Mouse (Mus musculus): ENCODE results near the gene Slit1. TPM values are rescaled to one million over a fixed set of nuclear protein-coding genes. Genes with fewer than 3 reads are reported as not detected.

The Slit1 gene
- total RNA-seq, 2 experiments from 2014 or later, result 0.05 to 0.40 TPM

- no peak for DNase-seq
- intact Hi-C loops (cut with DNase I), result no loop called here
These were observed 18.0 kb downstream of the Slit1 start for GRCm38 (mm10) chr19:41725491-41725890.

DNA sequence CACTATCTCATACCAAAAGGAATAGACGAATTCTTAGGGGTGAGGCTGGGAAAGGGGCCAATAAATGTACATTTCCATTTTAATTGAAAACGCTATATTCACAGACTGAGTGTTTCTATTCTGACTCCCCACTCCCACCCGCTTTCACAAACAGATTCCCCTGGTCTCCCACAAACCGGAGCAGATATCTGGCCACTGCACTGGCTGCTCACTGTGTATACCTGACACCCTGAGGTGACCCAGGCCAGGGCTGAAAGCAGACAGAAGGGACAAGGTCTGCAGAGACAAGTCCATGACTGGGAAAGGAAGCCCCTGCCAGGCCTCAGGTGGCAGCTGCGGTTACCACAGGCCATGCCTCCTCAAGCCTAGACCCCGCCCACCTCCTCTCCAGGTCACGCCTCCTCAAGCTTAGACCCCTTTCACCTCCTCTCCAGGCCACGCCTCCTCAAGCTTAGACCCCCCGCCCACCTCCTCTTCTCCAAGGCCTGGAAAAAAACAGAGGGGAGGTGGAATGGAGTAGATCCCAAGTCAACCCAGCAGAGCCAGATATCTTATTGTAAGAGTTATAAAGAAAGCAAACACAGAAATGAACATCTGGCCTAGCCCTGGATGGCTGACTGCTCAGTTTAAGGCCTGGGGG is 18.5 kb downstream of the Slit1 start:
- no peak for DNase-seq
- intact Hi-C loops (cut with DNase I), result no loop called here

GRCm38 (mm10) chr19:41723337-41723736 is 20.1 kb downstream of the Slit1 start:
- DNase-seq, result no peak
- intact Hi-C loops (cut with DNase I), result no loop called here

DNA sequence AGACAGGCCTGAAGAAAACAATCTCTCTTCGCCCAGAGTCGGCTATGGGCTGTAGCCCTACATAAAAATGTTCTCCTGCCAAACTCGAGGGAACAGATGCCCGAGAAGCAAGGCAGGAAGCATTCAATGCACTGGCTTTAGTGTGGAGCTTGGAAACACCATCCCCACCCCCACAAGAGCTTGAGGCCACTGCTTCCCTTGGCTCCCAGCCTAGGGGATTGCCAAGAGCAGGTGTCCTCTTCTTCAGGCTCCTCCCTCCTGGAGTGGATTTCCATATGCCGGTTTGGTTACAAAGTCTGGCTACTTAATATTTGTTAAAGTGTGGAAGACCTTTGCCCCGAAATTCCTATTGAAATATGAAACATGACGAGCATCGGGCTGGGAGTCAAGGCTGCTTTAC is 24.0 kb downstream of the Slit1 start:
- DNase-seq, result no peak
- intact Hi-C loops (cut with DNase I), result no loop called here

GRCm38 (mm10) chr19:41716233-41717218 is 26.9 kb downstream of the Slit1 start:
- DNase-seq, result peak; percentile 15 to 24
- intact Hi-C loops (cut with DNase I), result no loop called here

DNA sequence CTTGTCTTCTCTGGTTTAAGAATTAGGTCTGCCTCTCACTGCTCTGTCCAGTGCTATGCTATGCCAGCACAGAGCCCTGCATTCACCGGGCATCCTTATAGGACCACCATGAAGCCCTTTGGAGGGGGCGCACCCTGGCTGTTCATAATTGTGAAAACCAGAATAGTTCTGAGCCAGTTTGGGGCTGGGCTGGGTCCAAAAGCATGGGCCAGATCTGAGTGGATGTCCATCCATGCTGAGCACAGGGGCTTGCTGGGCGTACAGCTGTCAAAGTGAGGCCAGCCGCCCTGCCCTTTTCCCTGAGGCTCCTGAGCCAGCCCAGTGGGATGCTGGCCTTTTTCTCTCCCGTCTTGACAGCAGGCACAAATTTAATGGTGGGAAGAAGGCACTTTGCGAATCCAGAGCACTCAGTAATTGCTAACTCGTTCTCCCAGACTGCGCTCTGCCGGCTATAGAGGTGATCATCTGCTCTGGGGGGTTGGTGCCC is 29.0 kb downstream of the Slit1 start:
- intact Hi-C loops (cut with DNase I), result no loop called here
- no peak for DNase-seq

- no peak for DNase-seq
- intact Hi-C loops (cut with DNase I), result no loop called here
These were observed 30.6 kb downstream of the Slit1 start for GRCm38 (mm10) chr19:41712829-41713228.

DNA sequence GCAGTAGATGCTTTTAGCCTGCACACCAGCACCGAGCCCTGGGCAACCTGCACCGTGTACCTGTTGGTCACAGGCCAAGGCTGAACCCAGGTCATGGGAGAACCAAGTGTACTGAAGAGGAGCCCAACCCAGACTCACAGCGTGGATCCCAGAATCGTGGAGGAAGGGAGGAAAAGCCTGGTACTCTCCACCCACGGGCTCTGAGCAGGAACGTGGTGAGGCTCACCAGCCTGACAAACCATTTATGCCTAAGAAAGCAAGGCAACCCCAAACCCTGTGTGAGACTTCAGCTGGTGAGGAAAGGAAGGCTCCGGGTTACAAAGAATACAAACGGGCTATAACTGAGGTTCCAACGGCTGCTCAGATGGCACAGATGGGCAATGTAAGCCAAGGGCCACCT is 31.8 kb downstream of the Slit1 start:
- intact Hi-C loops (cut with DNase I), result no loop called here
- no peak for DNase-seq

DNA sequence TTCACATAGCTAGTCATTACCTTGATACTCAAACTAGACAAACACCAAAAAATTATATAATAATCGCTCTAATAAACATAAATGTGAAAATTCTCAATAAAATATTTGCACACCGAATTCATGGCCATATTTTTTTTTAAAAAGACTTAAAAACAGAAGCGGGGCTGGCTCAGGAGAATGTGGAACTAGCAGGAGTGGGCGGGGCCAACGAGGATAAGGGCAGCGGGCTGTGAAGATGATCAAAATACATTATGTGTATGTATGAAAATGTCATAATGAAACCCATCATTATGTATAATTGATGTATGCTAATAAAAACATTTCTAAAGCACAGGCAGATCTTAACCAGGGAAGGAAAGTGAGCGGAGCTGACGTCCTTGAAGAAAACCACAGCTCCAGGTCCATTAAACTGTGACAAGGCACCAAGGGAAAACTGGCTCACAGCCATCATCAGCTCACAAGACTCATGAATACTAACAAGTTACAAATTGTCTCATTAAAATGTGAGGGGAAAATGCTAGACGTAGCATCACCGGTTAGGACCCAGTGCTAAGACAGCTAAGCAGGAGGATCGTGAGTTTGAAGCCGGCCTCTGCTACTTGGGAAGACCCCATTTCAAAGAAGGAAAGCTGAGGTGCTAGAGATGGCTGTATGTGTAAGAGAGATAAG is 33.8 kb downstream of the Slit1 start:
- no peak for DNase-seq
- intact Hi-C loops (cut with DNase I), result no loop called here

GRCm38 (mm10) chr19:41707850-41708249 is 35.6 kb downstream of the Slit1 start:
- intact Hi-C loops (cut with DNase I), result no loop called here
- DNase-seq, result no peak

DNA sequence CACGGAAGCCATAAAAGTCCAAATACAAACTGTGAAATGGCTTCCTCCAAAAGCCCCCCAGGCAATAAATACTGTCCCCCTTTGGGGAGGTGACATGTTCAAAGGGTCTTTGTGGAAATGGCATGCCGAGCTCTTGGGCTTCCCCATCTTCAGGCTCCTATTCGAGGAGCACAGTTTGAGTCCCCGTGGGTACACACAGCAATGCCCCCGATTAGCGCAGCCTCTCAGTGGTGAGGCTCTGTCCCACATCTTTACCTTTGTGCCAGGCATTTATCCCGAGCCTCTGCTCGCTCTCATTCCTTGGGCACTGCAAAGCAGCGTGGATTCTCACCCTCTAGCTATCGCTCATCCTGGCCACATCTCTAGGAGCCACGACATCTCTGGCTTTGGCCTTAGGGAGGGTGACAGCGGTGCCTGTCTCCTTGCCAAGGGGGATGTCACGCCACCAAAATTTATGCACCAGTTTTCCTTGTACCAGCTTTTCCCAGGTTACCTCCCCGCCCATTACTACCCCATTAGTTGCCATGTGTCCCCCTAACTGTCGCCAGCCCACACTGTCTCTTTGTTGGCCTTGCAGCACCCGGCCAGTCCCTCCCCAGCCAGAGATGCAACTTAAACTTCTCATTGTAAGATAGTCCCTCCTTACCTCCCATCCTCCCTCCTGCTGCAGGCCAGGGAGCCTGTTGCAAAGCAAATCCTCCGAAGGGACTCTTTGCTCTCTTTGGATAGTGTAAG is 37.2 kb downstream of the Slit1 start:
- DNase-seq, result no peak
- intact Hi-C loops (cut with DNase I), result no loop called here

GRCm38 (mm10) chr19:41705416-41705815 is 38.0 kb downstream of the Slit1 start:
- intact Hi-C loops (cut with DNase I), result no loop called here
- DNase-seq, result no peak

DNA sequence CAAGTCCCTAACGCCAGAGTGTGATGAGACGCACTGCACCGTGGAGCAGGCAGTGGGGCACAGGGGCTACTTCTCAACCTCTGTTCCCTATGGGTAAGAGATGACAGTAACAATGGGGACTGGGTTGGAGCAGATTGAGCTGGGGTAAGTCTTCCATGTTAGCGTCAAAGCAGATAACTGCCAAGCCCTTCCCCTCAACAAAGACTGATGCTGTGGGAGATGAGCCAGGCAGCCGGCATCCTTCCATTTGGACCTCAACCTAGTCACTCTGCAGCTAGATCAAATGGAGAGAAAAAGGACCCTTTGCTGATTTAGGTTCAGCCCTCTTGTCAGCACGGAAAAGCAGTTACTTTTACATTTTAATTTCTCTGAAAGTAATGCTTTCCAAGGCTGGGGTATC is 40.8 kb downstream of the Slit1 start:
- intact Hi-C loops (cut with DNase I), result no loop called here
- no peak for DNase-seq

GRCm38 (mm10) chr19:41698857-41699424 is 44.5 kb downstream of the Slit1 start:
- intact Hi-C loops (cut with DNase I), result no loop called here
- DNase-seq, result no peak

- intact Hi-C loops (cut with DNase I), result no loop called here
- no peak for DNase-seq
These were observed 45.5 kb downstream of the Slit1 start for GRCm38 (mm10) chr19:41697807-41698515.

DNA sequence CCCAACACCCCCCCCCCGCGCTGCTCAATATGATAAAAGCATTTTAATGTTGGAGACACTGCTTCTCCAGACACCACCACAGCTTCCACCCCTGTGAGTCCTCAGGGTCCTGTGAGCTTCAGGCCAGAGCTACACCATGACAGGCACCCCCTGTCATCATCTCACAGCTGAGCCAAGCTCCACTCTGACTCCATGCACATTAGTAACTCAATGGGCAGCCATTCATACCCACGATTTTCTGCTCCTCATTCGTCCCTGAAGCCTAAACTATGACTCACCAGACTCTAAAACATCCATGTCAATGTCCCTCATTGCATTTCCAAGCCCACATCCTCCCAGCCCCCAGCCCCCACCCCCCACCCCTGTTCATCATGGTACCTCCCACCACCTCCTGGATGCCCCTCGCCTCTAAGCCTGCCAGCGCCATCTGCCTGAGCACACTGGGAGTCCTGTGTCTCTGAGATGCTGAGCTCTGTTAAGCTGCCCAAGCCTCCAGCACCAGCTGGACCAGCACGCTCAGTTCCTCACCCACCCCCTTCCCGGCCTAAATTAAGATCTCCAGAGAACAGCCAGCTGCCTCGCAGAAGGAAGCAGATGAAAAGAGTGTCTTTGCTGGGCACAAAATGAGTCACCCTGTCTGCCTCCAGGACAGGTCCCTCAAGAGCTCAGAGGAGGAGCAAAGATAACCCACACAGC is 46.2 kb downstream of the Slit1 start:
- intact Hi-C loops (cut with DNase I), result no loop called here
- no peak for DNase-seq

- no peak for DNase-seq
- intact Hi-C loops (cut with DNase I), result no loop called here
These were observed 47.0 kb downstream of the Slit1 start for GRCm38 (mm10) chr19:41696443-41696842.

GRCm38 (mm10) chr19:41695046-41695445 is 48.4 kb downstream of the Slit1 start:
- intact Hi-C loops (cut with DNase I), result no loop called here
- no peak for DNase-seq

DNA sequence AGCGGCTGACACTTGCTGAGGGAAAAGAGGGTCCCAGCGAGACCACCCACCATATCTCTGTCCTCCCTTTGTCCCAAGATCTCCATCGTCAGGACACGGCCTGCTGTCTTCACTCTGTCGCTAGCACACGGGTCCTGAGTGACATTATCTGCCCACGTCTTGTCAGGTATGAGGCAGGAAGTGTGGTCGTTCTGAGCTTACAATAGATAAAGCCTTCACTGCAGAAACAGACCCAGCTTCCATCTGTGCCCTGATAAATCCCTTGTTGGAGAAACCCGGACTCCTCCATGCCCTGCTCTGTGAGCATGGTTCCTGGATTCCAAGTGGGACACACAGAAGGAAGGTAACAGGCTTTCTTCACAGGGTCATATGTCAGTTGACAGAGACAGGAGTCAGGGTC is 48.9 kb downstream of the Slit1 start:
- intact Hi-C loops (cut with DNase I), result no loop called here

More for the DNA sequence above, 48.9 kb downstream of the Slit1 start:
- no peak for DNase-seq
